ENCODE assay signal across 9 mouse cellular contexts in genomic region chr19:55925425-55925803, GRCm38 (mm10).
DNase-seq lines count a peak whose midpoint lies in the region; ATAC-seq and TF ChIP-seq lines count a peak whose summit lies in the region.
"Had no signal": no experiment of that assay in that cellular context is flagged by ENCODE, and none has a peak within 500 bp of the region (broad histone marks: within the 10 kb centered on the region; RNA-seq: fewer than 3 reads in every experiment).

No protein-coding gene starts in this region.

- H3K27me3 ChIP-seq in forebrain, embryonic 11.5 days (ENCODE audit: control insufficient read depth, insufficient read depth, low read length) = peaks cover 14% of the 10 kb centered on the region; the same call in 1 of the 2 replicates
- peaks cover 4% of the 10 kb centered on the region; the same call in 1 of the 2 replicates for H3K27me3 ChIP-seq in forebrain, embryonic 15.5 days
- no peaks in the 10 kb centered on the region for H3K27me3 ChIP-seq in lung, postnatal 0 days (replicated peaks; ENCODE audit: insufficient read depth, low read length)
- H3K27me3 ChIP-seq: heart, embryonic 13.5 days had no signal

- H3K4me1 ChIP-seq in forebrain, embryonic 11.5 days (replicated peaks; ENCODE audit: control insufficient read depth, insufficient read depth, low read length) = 0 out of 2 replicates have a peak, but pooled peaks cover 3% of the 10 kb centered on the region
- peaks cover 5% of the 10 kb centered on the region; the same call in 1 of the 2 replicates for H3K4me1 ChIP-seq in forebrain, embryonic 15.5 days
- no peaks in the 10 kb centered on the region for H3K4me1 ChIP-seq in lung, postnatal 0 days (ENCODE audit: insufficient read depth, low read depth, low read length)

- H3K9me3 ChIP-seq in forebrain, embryonic 11.5 days (ENCODE audit: control insufficient read depth, low read length) = no peaks in the 10 kb centered on the region
- no peaks in the 10 kb centered on the region for H3K9me3 ChIP-seq in forebrain, embryonic 15.5 days
- no peaks in the 10 kb centered on the region for H3K9me3 ChIP-seq in lung, postnatal 0 days (ENCODE audit: low read length)
- H3K9me3 ChIP-seq: heart, embryonic 13.5 days had no signal

- no peak overlapping the region for H3K4me2 ChIP-seq in forebrain, embryonic 11.5 days (ENCODE audit: low read depth, low read length, severe bottlenecking)
- H3K4me2 ChIP-seq in forebrain, embryonic 15.5 days (replicated peaks) = no peak overlapping the region
- no peak overlapping the region for H3K4me2 ChIP-seq in lung, postnatal 0 days (replicated peaks; ENCODE audit: low read depth, low read length)
- H3K4me2 ChIP-seq: heart, embryonic 13.5 days had no signal

- DNase-seq in forebrain, embryonic 11.5 days (ENCODE audit: low spot score) = peak; percentile 50
- DNase-seq in lung, postnatal 0 days (ENCODE audit: low spot score) = peak; percentile 38
- DNase-seq in lung, adult 18-20 months = no peak
- peak; percentile 57 to 83 for DNase-seq in spleen, postnatal 10 days (ENCODE audit: low spot score in 2 of 2)
- DNase-seq in urinary bladder, postnatal 36 days (ENCODE audit: low spot score in 2 of 2) = no peak
- no peak for DNase-seq in gastrocnemius, adult 18-20 months (ENCODE audit: low spot score)

- H3K36me3 ChIP-seq in forebrain, embryonic 11.5 days (ENCODE audit: control insufficient read depth, insufficient read depth, low read length) = peaks cover 2% of the 10 kb centered on the region; the same call in 1 of the 2 replicates
- H3K36me3 ChIP-seq in forebrain, embryonic 15.5 days = no peaks in the 10 kb centered on the region
- H3K36me3 ChIP-seq in lung, postnatal 0 days (ENCODE audit: insufficient read depth, low read length) = 0 out of 2 replicates have a peak, but pooled peaks cover 6% of the 10 kb centered on the region

- H3K9ac ChIP-seq in forebrain, embryonic 11.5 days (ENCODE audit: low read length) = no peak overlapping the region
- H3K9ac ChIP-seq in forebrain, embryonic 15.5 days (replicated peaks) = no peak overlapping the region
- H3K9ac ChIP-seq in lung, postnatal 0 days (replicated peaks; ENCODE audit: low read depth) = no peak overlapping the region
- H3K9ac ChIP-seq: heart, embryonic 13.5 days had no signal

- no peak for TF ChIP-seq CTCF in lung, postnatal 0 days (IDR thresholded peaks at IDR 0.05)

- ATAC-seq in forebrain, embryonic 11.5 days (replicated peaks; ENCODE audit: low FRiP score) = no peak
- ATAC-seq in forebrain, embryonic 15.5 days (replicated peaks) = no peak
- no peak for ATAC-seq in lung, postnatal 0 days
- ATAC-seq in erythroid progenitor cell, adult 5-6 weeks (replicated peaks; ENCODE audit: low FRiP score, poor library complexity, severe bottlenecking) = peak; percentile 61

- no peak for TF ChIP-seq EP300 in lung, postnatal 0 days (IDR thresholded peaks at IDR 0.05)

- H3K4me3 ChIP-seq in forebrain, embryonic 11.5 days (ENCODE audit: low read depth, low read length) = no peak overlapping the region
- no peak overlapping the region for H3K4me3 ChIP-seq in forebrain, embryonic 15.5 days
- H3K4me3 ChIP-seq in lung, postnatal 0 days (ENCODE audit: low read depth, low read length) = no peak overlapping the region
- H3K4me3 ChIP-seq: heart, embryonic 13.5 days had no signal

- 81% methylated on average over 7 of the region's 7 CpGs for WGBS in forebrain, embryonic 11.5 days
- 74% methylated on average over 7 of the region's 7 CpGs for WGBS in forebrain, embryonic 15.5 days
- WGBS in lung, postnatal 0 days = 58% methylated on average over 7 of the region's 7 CpGs

- no peak overlapping the region for H3K27ac ChIP-seq in forebrain, embryonic 11.5 days (ENCODE audit: low read depth, low read length)
- no peak overlapping the region for H3K27ac ChIP-seq in forebrain, embryonic 15.5 days (replicated peaks)
- no peak overlapping the region for H3K27ac ChIP-seq in lung, postnatal 0 days (ENCODE audit: low read length)

Comparison
In these comparisons a context has a peak if more than half of its experiments do, and no peak if none do; other contexts are left out.
1. DNase-seq: peak in forebrain, embryonic 11.5 days (single experiment), lung, postnatal 0 days (single experiment) and spleen, postnatal 10 days (2 of 2); none in lung, adult 18-20 months (0 of 2), urinary bladder, postnatal 36 days (0 of 2) and gastrocnemius, adult 18-20 months (single experiment).